Mouse (Mus musculus) gonadal fat pad, adult 2 months (tissue): Measurements from ENCODE around the gene Sun1. TPM values are rescaled to one million over a fixed set of nuclear protein-coding genes. Genes with fewer than 3 reads are reported as not detected.

Source experiments
- DNase-seq: peaks from one replicate; pipeline ENCODE4 v3.0.0-alpha.2; 2012; ENCODE audit warnings: low read depth
- polyA plus RNA-seq: library from polyadenylated mRNA; depleted of rRNA; stranded (reverse); fragments of >200 nt; gene quantifications from 2 replicates; pipeline ENCODE4 v1.2.3, GENCODE M21; 2012; rRNA removed

Gene Sun1
- 42.9 and 43.6 TPM in 2 replicates for polyA plus RNA-seq

DNA sequence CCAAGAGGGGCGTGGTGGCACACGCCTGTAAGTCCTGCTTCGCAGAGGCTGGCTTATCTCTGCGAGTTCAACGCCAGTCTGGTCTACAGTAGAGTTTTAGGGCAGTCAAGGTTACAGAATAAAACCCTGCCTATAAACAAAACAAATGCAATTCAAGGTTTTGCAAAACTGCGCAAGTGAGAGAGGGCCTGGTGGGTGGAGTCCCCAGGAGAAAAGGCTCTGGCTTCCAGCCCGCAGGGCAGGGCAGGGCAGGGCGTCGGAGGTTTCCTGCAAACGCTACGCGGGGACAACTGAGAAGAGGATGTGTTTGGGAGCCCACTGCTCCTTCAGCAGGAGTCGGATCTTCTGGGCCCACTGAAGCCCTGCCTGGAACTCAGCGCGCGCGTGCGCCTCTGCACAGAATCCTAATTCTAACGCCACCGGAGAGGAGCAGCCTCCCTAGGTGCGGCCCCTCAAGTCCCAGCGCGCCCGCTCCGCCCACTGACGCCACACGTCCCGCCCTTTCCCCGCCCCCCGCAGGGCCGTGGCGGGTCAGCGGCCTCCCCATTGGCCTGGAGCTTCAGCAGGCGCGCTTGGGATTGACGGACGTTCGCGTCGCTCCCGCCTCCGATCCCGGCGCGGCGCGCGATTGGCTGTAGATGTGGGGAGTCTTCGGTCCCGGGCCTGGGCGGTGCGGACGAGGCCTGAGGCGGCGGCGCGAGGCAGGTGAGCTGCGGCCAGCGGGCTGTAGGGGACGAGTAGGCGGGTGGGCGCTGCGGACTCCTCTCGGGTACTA is at the start of gene Sun1:
Gene Sun1, plus strand, starts transcription at position 643 of the 775 bp plus-strand sequence.
- no peak for DNase-seq

DNA sequence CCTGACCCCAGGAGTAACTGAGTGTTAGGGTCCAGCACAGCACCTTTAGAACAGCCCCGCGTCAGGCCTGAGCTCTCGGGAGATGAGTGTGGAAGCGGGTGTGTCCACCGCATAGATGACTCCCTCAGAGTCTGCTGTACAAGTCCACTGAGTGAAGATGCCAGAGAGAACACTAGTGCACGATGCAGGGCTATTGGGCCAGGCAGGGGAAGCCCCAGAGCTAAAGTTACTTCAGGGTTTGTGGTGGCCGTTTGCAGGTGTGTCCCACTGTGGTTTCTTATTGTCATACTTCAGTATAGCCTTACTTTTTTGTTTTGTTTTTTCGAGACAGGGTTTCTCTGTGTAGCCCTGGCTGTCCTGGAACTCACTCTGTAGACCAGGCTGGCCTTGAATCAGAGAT is 39.5 kb upstream of the Sun1 start:
- no peak for DNase-seq

DNA sequence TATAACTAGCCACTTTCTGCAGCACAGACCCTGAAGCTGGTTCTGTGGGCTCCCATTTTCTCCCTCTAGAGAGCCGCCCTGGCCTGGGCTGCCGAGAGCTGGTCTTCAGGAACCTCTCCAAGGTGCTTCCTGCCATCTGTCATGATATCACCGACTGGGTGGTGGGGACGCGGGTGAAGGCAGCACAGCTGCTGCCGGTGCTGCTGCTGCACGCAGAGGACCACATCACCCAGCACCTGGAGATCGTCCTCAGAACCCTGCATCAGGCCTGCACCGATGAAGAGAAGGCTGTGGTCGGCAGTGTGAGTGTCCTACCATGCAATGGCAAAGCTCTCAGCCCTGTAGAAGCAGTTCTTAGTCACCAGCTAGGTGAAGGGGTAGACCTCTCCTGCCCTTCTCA is 38.8 kb upstream of the Sun1 start:
- no peak for DNase-seq

DNA sequence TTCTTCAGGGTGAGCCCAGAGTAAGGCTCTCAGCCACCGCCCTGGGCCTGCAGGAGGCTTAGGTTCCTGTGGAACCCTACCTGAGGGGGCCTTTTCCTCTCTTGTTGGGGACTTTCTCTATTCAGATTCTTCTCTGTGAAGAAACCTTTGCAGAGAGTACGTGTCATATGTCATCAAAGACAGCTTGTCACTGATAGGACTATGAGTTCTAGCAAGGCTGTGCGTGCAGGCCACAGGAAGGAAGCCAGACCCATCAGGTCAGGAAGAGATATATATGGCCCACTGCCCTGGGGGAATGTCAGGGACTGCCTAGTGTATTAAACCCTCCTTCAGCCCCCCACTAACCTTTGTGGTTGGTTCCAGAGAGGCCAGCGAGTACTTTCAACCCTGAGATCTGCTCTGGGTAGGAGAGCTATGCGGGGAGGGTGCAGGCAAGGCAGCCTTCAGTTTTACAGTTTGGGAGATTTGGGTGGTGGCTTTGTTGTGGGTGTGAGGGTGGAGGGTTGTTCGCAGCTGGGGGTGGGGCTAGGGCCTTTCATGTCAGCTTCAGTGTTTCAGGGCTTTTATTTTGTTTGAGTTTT is 33.6 kb upstream of the Sun1 start:
- DNase-seq: no peak

DNA sequence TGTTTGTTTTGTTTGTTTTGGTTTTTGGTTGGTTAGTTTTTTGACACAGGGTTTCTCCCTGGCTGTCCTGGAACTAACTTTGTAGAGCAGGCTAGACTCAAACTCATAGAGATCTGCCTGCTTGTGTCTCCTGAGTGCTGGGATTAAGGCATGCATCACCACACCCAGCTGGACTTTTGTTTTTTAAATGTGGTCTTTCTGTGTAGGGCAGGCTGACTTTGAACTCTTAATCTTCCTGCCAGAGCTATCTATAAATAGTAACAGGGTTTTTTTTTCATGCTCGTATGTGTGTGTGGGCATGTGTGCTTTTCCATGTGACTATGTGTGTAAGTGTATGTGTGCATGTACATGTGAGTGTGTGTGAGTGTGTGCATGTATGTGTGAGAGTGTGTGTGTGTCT is 32.9 kb upstream of the Sun1 start:
- no peak for DNase-seq

DNA sequence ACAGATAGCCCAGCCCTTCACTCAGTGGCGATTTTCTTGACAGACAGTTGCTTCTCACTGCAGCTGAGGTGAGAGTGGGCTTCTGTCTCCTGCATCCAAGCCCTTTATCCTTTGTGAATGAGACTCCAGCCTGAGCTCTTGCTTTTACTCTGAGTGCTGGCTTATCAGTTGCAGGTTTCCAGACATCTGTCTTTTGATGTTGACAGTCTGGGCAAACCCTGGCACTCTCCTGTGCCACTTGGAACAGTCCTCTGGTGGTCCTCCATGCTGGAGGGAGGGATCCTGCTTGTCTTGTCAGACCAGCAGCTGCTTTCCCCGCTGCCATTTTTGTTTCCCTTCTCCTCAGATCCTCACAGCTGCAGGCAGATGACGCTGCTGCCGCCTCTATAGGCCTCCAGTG is 28.5 kb upstream of the Sun1 start:
- no peak for DNase-seq

DNA sequence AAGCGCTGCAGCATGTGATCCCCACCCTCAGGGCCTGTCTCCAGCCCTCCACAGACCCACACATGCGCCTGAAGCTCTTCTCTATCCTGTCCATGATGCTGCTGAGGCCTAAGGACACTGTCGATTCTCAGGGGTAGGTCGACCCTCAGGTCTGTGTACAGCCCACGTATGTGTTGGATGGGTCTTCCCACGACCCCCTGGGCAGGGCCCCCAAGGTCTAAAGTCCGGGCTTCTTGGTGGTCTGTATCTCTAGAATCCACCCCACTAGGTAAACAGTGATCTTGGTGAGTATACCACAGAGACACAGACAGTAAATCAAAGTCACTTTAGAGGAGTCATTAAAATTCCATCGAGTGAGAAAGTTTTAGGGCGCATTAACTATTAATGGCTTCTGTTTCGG is 26.3 kb upstream of the Sun1 start:
- no peak for DNase-seq

DNA sequence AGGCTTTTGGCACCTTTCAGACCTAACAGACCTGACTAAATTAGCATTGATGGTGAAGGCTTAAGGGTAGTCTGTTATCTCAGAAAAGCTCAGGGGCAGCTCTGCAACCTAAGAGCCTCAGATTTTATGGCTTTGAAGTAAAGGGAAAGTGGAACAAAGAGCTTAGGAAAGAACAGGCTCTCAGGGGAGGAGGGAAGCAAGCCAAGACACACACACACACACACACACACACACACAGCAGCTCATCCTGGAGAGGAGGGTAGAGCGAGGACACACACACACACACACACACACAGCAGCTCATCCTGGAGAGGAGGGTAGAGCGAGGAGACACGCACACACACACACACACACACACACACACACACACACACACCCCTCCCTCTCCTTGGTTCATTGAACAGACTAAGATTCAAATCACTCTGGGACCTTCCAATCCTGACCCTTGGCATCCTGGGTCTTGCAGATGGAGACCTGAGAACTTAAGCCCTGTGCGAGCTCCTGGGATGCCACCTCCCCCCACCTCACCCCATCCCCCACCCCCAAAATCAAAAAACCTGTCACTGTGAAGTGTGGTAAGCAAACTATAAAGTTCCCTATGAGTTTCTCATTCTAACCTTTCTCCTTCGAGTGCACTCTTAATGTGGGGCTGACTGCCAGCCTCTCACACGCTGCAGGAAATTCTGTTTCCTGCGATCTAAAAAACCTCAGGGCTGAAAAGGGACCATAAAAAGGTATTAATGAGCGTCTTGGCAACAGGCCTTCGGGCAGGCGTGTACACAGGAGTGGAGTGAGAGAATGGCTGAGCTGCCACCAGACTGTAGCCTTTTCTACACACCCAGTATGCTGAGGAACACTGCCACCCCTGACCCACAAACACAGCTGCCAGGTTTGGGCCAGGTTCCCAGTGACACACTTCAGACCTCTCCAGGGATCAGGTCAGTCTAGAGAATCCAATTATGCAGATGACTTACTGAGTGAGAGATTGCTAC is 25.6 kb upstream of the Sun1 start:
- DNase-seq: no peak

DNA sequence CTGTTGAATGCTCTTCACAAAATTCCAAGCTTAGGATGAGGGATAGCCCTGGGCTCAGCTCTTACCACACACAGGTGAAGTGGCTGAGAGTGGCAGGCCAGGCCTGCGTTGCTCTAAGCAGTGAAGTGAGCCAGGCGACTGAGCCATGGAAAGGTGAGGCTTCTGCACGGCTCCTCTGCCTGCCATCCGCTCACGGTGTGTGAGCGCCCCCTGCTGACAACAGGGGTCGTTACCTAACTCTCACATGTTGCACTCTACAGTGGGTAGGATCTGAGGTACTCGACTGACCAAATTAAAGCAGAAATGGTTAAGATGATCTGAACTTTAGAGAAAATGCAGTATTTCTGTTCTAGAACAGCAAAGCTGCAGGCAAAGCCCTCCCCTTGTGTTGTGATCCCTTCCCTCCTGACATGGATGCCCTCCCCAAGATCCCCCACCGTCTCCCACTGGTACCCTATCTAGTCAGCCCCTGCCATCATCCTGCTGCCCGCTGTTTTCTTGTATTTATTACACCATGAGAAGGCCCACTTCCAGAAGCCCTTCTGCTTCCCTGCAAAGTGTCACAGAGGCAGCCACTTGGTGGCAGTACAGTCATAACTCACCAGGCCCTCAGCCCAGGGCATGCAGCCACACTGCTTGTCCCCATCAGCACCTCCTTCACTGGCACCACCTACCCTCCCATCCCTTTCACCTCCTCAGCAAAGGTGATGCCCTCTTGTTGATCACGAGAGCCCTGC is 21.4 kb upstream of the Sun1 start:
- DNase-seq: no peak

DNA sequence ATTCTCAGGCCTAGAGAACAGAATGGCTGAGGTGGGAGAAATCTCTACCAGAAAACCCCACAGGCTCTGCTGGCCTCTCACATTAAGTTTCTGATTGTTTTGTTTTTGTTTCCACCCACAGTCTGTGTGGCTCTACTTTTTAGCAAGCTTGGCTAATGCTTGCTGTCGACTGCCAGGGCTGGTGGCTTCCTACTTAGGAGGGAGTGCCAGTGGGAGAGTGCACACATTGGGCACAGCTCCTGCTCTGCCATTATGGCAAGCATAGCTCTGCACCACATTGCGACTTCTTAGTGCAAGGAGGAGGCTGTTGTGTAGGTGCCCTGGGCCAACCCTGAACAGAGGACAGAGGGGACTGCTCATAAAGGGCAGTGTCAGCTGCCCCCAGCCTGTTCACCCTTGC is 17.3 kb upstream of the Sun1 start:
- DNase-seq: no peak

DNA sequence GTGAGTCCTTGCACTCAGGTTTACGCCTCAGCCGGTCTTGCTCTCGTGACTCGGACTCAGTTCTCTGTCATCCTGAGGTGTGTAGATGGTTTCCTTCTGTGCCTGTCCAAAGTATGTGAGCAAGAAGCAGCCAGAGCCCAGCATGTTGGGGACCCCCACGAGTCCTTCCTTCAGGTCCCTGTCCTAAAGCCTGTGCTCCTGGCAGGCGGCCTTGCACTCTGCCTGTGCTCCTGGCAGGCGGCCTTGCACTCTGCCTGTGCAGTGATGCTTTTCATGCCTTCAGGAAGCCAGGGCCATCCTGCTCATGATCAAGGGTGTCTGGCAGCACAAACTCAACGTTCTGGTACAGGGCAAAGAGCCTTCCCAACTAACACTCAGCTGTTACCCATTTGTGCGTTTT is 16.8 kb upstream of the Sun1 start:
- DNase-seq: no peak

DNA sequence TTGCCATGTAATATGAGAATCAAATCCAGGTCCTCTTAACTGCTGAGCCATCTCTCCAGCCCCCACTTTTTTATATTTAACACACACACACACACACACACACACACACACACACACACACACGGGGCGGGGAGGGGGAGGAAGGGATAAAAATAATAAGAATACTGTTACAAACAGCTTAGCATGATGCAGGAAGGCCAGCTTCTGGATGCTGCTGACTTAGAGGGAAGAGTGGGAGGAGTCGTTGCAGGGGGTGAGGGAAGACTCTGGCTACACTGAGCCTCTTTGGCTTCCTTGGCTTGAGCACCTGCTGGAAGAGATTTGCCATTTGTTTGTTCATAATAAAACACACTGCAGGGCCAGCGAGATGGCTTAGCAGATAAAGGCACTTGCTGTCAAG is 15.5 kb upstream of the Sun1 start:
- DNase-seq: no peak

DNA sequence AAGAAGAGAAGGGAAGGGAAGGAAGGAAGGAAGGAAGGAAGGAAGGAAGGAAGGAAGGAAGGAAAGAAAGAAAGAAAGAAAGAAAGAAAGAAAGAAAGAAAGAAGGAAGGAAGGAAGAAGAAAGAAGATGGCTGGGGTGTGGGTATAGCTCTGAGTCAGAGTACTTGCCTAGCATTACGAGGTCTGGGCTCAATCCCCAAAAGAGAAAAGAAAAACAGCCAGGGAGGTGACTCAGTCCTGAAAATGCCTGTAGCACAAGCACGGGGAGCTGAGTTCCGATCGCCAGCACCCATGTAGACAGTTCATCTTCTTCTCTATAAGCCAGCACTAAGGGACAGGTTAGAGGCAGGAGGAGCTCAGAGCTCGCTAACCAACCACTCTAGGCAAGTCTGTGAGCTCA is 10.7 kb upstream of the Sun1 start:
- no peak for DNase-seq

DNA sequence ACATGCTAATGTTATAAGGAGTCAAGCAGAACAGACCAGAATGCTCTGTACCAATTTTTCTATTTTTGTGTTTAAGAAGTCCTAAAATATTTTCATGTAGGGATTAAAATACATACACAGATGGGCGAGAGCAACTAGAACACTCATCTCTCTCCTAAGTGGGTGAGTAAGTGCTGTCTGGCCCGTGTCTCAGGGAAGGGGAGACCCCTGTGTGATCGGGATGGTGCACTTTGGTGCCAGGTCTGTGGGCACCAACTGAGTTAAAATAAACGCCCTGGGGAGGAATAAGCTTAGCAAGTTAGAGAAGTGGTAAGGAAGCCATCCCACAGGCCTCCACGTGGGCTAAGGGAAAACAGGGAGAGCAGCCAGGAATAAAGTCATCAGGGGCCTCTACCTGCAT is 9.5 kb upstream of the Sun1 start:
- no peak for DNase-seq

DNA sequence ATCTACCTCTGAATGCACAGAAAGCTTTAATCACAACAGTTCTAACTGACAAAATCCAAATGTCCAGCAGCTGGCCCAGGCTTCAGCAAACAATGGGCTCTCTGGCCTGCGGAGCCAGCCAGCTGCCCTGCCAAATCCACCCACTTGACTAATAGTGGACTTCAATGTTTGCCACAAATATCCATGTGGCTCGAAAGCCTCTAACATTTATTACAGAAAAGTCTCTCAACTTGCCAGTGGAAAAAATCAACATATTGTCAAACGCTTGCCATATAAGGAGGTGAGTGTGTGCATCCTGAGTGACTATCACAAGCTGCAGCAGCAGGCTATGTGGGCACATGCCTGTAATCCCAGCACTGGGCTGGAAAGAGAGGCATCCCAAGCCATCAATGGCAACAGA is 1.7 kb upstream of the Sun1 start:
- no peak for DNase-seq

DNA sequence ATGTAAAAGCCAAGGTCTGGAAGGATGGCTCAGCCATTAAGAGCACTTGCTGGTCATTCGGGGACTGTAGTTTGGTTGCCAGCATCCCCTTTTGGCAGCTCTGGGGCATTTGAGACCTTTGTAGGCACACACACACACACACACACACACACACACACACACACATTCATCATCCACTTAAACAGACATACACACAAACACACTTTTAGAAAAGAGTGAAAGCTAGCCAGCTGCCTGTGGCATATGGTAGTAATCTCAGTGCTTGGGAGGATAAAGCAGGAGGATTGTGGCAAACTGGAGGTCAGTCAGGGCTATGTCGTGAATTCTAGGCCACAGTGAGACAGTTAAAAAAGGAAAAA is 822 bp upstream of the Sun1 start:
- no peak for DNase-seq

DNA sequence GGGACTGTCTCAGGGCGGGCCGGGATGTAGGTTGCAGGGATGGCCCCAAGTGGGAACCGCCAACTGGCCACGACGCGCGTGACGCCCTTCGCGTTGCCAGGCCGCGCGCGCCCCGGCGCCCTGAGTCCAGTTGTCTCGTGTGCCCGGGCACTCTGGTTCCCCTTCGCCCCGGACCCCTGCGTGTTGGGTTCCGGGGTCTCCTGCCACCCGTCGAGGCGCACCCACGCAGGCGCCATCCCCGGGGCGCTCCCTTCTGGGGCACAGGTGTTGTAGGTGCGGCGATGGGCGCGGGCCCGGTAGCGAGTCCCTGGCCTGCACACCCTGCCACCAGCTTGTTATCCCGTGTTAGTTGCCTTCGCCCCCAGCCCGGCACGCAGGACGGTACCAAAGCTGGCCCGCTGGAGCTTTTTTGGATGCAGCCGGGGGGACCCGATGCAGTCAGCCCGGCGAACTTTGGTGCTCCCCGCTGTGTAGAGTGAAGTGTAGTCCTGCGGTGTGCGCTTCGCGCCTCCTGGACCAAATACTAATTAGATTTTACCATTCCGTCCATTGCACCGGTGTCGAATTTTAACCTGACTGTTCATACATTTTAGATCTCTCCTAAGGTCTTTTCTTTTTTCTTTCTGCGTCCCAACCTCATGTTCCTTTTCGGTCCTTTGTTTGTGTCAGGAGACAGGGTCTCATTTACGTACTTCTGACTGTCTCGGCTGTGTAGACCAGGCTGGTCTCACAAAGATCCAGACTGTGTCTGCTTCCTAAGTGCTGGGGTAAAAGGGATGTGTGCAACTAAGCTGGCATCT is 533 bp downstream of the Sun1 start:
- DNase-seq: no peak

DNA sequence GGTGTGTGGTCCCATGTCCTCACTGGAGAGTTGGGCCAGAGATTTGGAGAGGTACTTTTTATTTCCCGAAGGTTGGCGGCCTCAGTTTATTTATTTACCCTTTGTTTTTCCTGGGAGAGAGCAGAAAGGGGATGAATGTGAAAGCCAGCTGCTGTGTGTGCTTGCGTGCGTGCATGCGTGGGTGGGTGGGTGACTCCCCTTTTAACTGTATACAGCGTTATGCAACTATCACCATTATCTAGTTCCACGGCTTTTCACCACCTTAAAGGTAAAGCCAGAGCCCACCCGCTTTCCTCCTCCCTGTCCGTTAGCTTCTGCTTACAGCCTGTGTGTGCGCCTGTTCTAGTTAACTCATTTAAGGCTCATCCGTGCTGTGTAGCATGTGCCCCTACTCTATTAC is 1.7 kb downstream of the Sun1 start:
- no peak for DNase-seq

DNA sequence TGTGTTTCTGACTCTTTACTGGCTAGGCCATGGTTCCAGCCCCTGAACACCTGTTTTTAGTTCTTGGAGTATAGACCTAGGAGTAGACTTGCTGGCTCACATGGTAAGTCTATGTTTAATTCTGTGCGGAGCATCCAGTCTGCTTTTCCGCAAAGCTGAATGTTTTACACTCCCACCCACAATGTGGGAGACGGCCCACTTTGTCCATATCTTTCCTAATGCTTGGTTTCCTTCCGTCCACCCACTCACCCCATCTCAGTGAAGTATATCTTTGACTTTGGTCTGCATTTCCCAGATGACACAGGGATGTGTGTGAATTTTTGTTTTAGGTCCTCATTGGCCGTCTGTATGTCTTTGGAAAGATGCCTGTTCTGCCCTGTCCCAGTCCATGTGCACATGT is 2.9 kb downstream of the Sun1 start:
- DNase-seq: no peak

DNA sequence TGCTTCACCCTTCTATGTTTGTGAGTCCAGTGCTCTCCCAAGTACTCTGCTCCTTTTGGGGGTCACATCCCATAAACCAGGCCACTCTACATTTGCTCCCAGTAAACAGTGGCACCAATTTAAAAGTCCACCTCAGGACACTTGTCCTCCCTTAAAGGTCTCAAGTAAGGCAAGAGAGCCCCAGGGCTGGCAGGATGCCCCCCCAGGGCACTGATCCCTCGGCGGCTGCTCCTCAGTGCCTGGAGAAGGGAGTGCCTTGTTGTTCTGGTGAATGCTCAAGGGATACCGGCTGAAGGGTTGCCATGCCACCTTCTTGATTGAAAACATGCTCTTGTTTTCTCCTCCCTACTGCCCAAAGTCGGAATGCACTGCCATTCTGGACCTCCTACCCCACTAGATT is 5.6 kb downstream of the Sun1 start:
- no peak for DNase-seq

DNA sequence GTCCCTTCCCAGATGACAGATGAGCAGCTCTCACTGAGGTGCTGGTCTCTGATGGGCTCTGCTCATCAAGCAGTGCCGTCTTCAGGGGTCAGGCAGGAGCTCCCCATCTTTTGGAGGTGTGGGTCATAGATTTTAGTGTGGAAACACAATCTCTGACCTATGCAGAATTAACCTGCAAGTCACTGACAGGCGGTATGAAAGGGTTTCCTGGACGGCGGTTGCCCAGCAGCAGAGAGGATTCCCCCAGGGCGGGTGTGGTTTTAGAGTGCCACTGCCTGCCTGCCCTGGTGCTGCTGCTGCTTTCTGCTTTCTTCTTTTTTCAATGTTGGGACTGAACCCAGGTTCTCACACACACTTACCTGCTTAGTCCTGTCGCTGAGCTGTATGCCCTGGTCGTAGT is 6.1 kb downstream of the Sun1 start:
- no peak for DNase-seq
